Mouse (Mus musculus) inflammation-experienced regulatory T-cells, adult 16 weeks (primary cell): Measurements from ENCODE around the gene Swt1. TPM values are rescaled to one million over a fixed set of nuclear protein-coding genes. Genes with fewer than 3 reads are reported as not detected.

Source experiments
- polyA plus RNA-seq: library from polyadenylated mRNA; unstranded; fragments of 100-300 nt; shearing (Covaris generic); gene quantifications from one replicate; pipeline ENCODE4 v1.2.1, GENCODE M21; 2017

The Swt1 gene
- 42.2 TPM for polyA plus RNA-seq

GRCm38 (mm10) chr1:151428263-151429221 lies at the start of gene Swt1, which contains the start of gene Trmt1l:
Gene Swt1, minus strand, starts transcription at chr1:151428455.
Gene Trmt1l, plus strand, starts transcription at chr1:151428542.

GRCm38 (mm10) chr1:151344283-151345108 lies 83.8 kb downstream of the Swt1 start, which contains the start of gene Ivns1abp:
Gene Ivns1abp, plus strand, starts transcription at chr1:151344477.

Other genes starting within 250 kb of the Swt1 start
- not detected for gene Gm47985, start 245.9 kb downstream of the Swt1 start, polyA plus RNA-seq
- gene Gm8947, start 236.1 kb downstream of the Swt1 start, polyA plus RNA-seq = not detected
- not detected for gene Gm47995, start 230.0 kb downstream of the Swt1 start, polyA plus RNA-seq
- not detected for gene 3110040M04Rik, start 224.3 kb downstream of the Swt1 start, polyA plus RNA-seq
- gene Gm47996, start 218.3 kb downstream of the Swt1 start, polyA plus RNA-seq = not detected
- gene Ivns1abp, start 84.0 kb downstream of the Swt1 start, polyA plus RNA-seq = 237 TPM
- 104 TPM for gene Trmt1l, start 87 bp upstream of the Swt1 start, polyA plus RNA-seq
- 109 TPM for gene Rnf2, start 72.5 kb upstream of the Swt1 start, polyA plus RNA-seq
- 102 TPM for gene Fam129a, start 142.7 kb upstream of the Swt1 start, polyA plus RNA-seq